Mouse (Mus musculus) gastrocnemius, postnatal 14 days (tissue): ENCODE results near the gene P2ry2. TPM values are rescaled to one million over a fixed set of nuclear protein-coding genes. Genes with fewer than 3 reads are reported as not detected.
A peak's percentile ranks its signal among the peaks of the same experiment; 100 is the strongest.

Source experiments
- DNase-seq: peaks from one replicate; pipeline ENCODE4 v3.0.0; 2021; ENCODE audit warnings: mixed read lengths
- intact Hi-C: fragments of 180-260 bp; cut with DNase I; formaldehyde crosslinking; loops from one replicate; pipeline ENCODE4 v1.15.1; 2025; ENCODE audit warnings: low total_unique reads
- total RNA-seq, 2 experiments: library from RNA; stranded (reverse); gene quantifications; 2 replicates each; pipeline ENCODE4 v1.2.3; 2021

P2ry2 gene
- total RNA-seq, 2 experiments from 2014 or later = 38.0 to 47.7 TPM

GRCm38 (mm10) chr7:101029446-101029845 is 16.8 kb upstream of the P2ry2 start:
- intact Hi-C loops = no loop called here
- DNase-seq = no peak

GRCm38 (mm10) chr7:101028991-101029390 is 16.3 kb upstream of the P2ry2 start:
- intact Hi-C loops = no loop called here
- DNase-seq = no peak

- DNase-seq = peak; percentile 43
- intact Hi-C loops = no loop called here
Measured at GRCm38 (mm10) chr7:101028444-101028757, 15.7 kb upstream of the P2ry2 start.

GRCm38 (mm10) chr7:101027623-101028443 is 15.2 kb upstream of the P2ry2 start:
- no peak for DNase-seq
- intact Hi-C loops = no loop called here

- intact Hi-C loops = no loop called here
- no peak for DNase-seq
Measured at GRCm38 (mm10) chr7:101026836-101027235, 14.2 kb upstream of the P2ry2 start.

GRCm38 (mm10) chr7:101017492-101017891 is 4.8 kb upstream of the P2ry2 start:
- intact Hi-C loops = no loop called here
- DNase-seq = no peak

- peak; percentile 81 for DNase-seq
- intact Hi-C loops = no loop called here
Measured at GRCm38 (mm10) chr7:101017021-101017461, 4.4 kb upstream of the P2ry2 start.

- intact Hi-C loops = no loop called here
- no peak for DNase-seq
Measured at GRCm38 (mm10) chr7:101014985-101015384, 2.3 kb upstream of the P2ry2 start.

- intact Hi-C loops = no loop called here
- no peak for DNase-seq
Measured at GRCm38 (mm10) chr7:101014041-101014440, 1.4 kb upstream of the P2ry2 start.

- intact Hi-C loops = no loop called here
- peak; percentile 87 for DNase-seq
Measured at GRCm38 (mm10) chr7:101011681-101012367, 842 bp downstream of the P2ry2 start.

GRCm38 (mm10) chr7:101010741-101011140 is 1.9 kb downstream of the P2ry2 start:
- DNase-seq = no peak
- intact Hi-C loops = no loop called here

GRCm38 (mm10) chr7:101006201-101006600 is 6.5 kb downstream of the P2ry2 start:
- intact Hi-C loops = loop anchor here (5.0 kb wide), 1 partner anchor 36 kb away; no protein-coding TSS in a partner anchor

GRCm38 (mm10) chr7:101005119-101005518 is 7.5 kb downstream of the P2ry2 start:
- intact Hi-C loops = loop anchor here (5.0 kb wide), 1 partner anchor 37 kb away; no protein-coding TSS in a partner anchor

More at GRCm38 (mm10) chr7:101006201-101006600, 6.5 kb downstream of the P2ry2 start:
- no peak for DNase-seq

GRCm38 (mm10) chr7:101003442-101004326 is 9.0 kb downstream of the P2ry2 start:
- intact Hi-C loops = no loop called here
- no peak for DNase-seq

More at GRCm38 (mm10) chr7:101005119-101005518, 7.5 kb downstream of the P2ry2 start:
- no peak for DNase-seq

GRCm38 (mm10) chr7:101002274-101002673 is 10.4 kb downstream of the P2ry2 start:
- intact Hi-C loops = no loop called here

GRCm38 (mm10) chr7:100999623-101000022 is 13.0 kb downstream of the P2ry2 start:
- no peak for DNase-seq
- intact Hi-C loops = no loop called here

More at GRCm38 (mm10) chr7:101002274-101002673, 10.4 kb downstream of the P2ry2 start:
- DNase-seq = peak; percentile 75

- intact Hi-C loops = no loop called here
- DNase-seq = no peak
Measured at GRCm38 (mm10) chr7:100998578-100998960, 14.1 kb downstream of the P2ry2 start.

- intact Hi-C loops = no loop called here
Measured at GRCm38 (mm10) chr7:100997951-100998577, 14.6 kb downstream of the P2ry2 start.

GRCm38 (mm10) chr7:100997215-100997614 is 15.5 kb downstream of the P2ry2 start:
- intact Hi-C loops = no loop called here
- no peak for DNase-seq

More at GRCm38 (mm10) chr7:100997951-100998577, 14.6 kb downstream of the P2ry2 start:
- DNase-seq = no peak
